In the genomic region with DNA sequence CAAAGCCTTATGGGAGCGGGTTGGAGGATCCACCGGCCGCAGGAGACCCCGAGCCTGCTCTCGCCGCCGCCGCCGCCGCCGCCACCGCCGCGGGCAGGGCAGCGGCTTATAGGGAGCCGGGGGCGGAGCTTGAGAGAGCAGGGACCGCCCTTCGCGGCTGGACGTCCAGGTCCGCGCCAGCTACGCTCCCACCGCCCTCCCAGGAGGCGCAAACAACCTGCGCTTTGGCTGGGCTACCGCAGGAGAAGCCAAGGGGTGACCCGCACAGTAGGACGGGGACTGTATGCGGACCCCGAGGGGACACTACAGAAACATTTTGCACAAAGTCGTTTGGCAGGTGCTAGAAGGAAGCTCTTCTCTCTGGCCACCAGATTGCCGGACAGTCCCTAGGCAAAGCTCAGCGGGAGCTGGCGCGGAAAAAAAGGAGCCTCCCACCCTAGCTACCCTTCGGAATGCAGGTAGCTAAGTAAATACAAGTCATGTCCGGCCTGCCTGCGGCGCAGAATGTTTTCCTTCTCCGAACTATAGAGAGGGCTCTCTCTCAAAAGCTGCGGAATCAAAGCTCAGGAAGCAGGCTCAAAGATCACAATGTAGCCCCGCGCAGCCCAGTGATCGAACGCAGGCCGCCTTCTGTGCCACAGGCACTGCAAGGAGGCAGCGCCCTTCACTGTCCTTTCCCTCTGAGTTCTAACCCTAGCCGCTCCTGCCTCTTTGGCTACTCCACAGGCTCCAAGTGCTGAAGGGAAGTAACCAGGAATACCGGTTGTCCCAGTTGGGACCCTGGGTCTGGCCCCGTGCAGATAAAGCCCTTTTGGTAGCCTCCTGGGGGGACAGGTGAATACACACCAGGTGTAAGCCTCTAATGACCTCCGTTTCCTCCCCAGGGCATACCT, we compare ENCODE assay signal across 9 mouse cellular contexts. TPM values are rescaled to one million over a fixed set of nuclear protein-coding genes. Genes with fewer than 3 reads are reported as not detected.
A peak's percentile ranks its signal among the peaks of the same experiment; 100 is the strongest.
DNase-seq lines count a peak whose midpoint lies in the region; ATAC-seq and TF ChIP-seq lines count a peak whose summit lies in the region.
"Had no signal": no experiment of that assay in that cellular context is flagged by ENCODE, and none has a peak within 500 bp of the region (broad histone marks: within the 10 kb centered on the region; RNA-seq: fewer than 3 reads in every experiment).

No protein-coding gene starts in this region.

- H3K4me1 ChIP-seq in thymus, adult 2 months (replicated peaks; ENCODE audit: control insufficient read depth, insufficient read depth, low read length), result no peaks in the 10 kb centered on the region
- H3K4me1 ChIP-seq in embryonic facial prominence, embryonic 11.5 days (ENCODE audit: control insufficient read depth, insufficient read depth, low read length), result 0 out of 2 replicates have a peak, but pooled peaks cover 4% of the 10 kb centered on the region
- H3K4me1 ChIP-seq in limb, embryonic 13.5 days, result 0 out of 2 replicates have a peak, but pooled peaks cover 6% of the 10 kb centered on the region
- H3K4me1 ChIP-seq in midbrain, embryonic 14.5 days (ENCODE audit: control insufficient read depth, insufficient read depth, low read length), result peaks cover 3% of the 10 kb centered on the region; the same call in 1 of the 2 replicates

- peak; percentile 7 for DNase-seq in thymus, adult 2 months
- DNase-seq in thymus, postnatal 25 days, result no peak
- peak; percentile 85 for DNase-seq in embryonic facial prominence, embryonic 11.5 days (ENCODE audit: low spot score)
- DNase-seq in kidney, adult 18-20 months, result peak; percentile 88
- DNase-seq in midbrain, embryonic 14.5 days, result peak; percentile 88
- DNase-seq in spleen, postnatal 10 days (ENCODE audit: low spot score in 2 of 2), result peak; percentile 77 to 90

- H3K4me3 ChIP-seq in thymus, adult 2 months (ENCODE audit: control insufficient read depth, insufficient read depth, low read length), result peak overlapping the region; percentile 23; the same call in 1 of the 2 replicates
- H3K4me3 ChIP-seq in embryonic facial prominence, embryonic 11.5 days (ENCODE audit: low read depth, low read length), result peak overlapping the region; percentile 58
- peak overlapping the region; percentile 66 for H3K4me3 ChIP-seq in limb, embryonic 13.5 days
- H3K4me3 ChIP-seq in midbrain, embryonic 14.5 days (replicated peaks; ENCODE audit: low read depth, low read length), result peak overlapping the region; percentile 54

- TF ChIP-seq CTCF in thymus, adult 2 months (IDR thresholded peaks at IDR 0.05; ENCODE audit: borderline replicate concordance, control insufficient read depth, extremely low read depth, insufficient read depth, low read length, poor library complexity), result no peak

- ATAC-seq in embryonic facial prominence, embryonic 11.5 days (replicated peaks; ENCODE audit: insufficient number of reproducible peaks, low FRiP score, low TSS enrichment, low read depth), result peak; percentile 98
- ATAC-seq in granulocyte monocyte progenitor cell, adult 5-6 weeks (replicated peaks; ENCODE audit: poor library complexity, severe bottlenecking), result peak; percentile 87
- ATAC-seq in limb, embryonic 13.5 days (ENCODE audit: low FRiP score, low read depth), result peak; percentile 96
- ATAC-seq in midbrain, embryonic 14.5 days (ENCODE audit: low FRiP score, low TSS enrichment), result peak; percentile 94

- WGBS in thymus, adult 2 months, result 4% methylated on average over 53 of the region's 53 CpGs
- under 1% methylated on average over 47 of the region's 53 CpGs for WGBS in embryonic facial prominence, embryonic 11.5 days
- under 1% methylated on average over 52 of the region's 53 CpGs for WGBS in limb, embryonic 13.5 days
- WGBS in midbrain, embryonic 14.5 days, result 1% methylated on average over 53 of the region's 53 CpGs

- TF ChIP-seq POLR2A in thymus, adult 2 months (IDR thresholded peaks at IDR 0.05; ENCODE audit: control insufficient read depth, extremely low read depth, insufficient read depth, low read length, poor library complexity), result no peak

- H3K27ac ChIP-seq in thymus, adult 2 months (ENCODE audit: control insufficient read depth, insufficient read depth, low read length), result no peak overlapping the region
- H3K27ac ChIP-seq in embryonic facial prominence, embryonic 11.5 days (replicated peaks; ENCODE audit: low read depth, low read length), result no peak overlapping the region; the same call in 1 of the 2 replicates
- no peak overlapping the region for H3K27ac ChIP-seq in limb, embryonic 13.5 days
- H3K27ac ChIP-seq in midbrain, embryonic 14.5 days (replicated peaks; ENCODE audit: low read depth, low read length), result no peak overlapping the region

- H3K4me2 ChIP-seq in embryonic facial prominence, embryonic 11.5 days (ENCODE audit: low read depth, low read length), result peak overlapping the region; percentile 89
- peak overlapping the region; percentile 95 for H3K4me2 ChIP-seq in limb, embryonic 13.5 days (replicated peaks)
- peak overlapping the region; percentile 72 for H3K4me2 ChIP-seq in midbrain, embryonic 14.5 days (ENCODE audit: low read length)

- H3K9me3 ChIP-seq in embryonic facial prominence, embryonic 11.5 days (replicated peaks; ENCODE audit: control insufficient read depth, low read length), result no peaks in the 10 kb centered on the region
- H3K9me3 ChIP-seq in limb, embryonic 13.5 days, result no peaks in the 10 kb centered on the region
- no peaks in the 10 kb centered on the region for H3K9me3 ChIP-seq in midbrain, embryonic 14.5 days (ENCODE audit: control insufficient read depth, low read length)

- peaks cover 3% of the 10 kb centered on the region; the same call in 1 of the 2 replicates for H3K27me3 ChIP-seq in thymus, adult 2 months (ENCODE audit: control insufficient read depth, insufficient read depth, low read length)
- peaks cover 8% of the 10 kb centered on the region; the same call in 1 of the 2 replicates for H3K27me3 ChIP-seq in embryonic facial prominence, embryonic 11.5 days (ENCODE audit: control insufficient read depth, insufficient read depth, low read length)
- H3K27me3 ChIP-seq in limb, embryonic 13.5 days, result peaks cover 27% of the 10 kb centered on the region
- peaks cover 10% of the 10 kb centered on the region; the same call in 1 of the 2 replicates for H3K27me3 ChIP-seq in midbrain, embryonic 14.5 days (ENCODE audit: control insufficient read depth, insufficient read depth, low read length)
- H3K27me3 ChIP-seq: CH12.LX had no signal

- peak overlapping the region; percentile 44 for H3K9ac ChIP-seq in embryonic facial prominence, embryonic 11.5 days (replicated peaks; ENCODE audit: low read length)
- peak overlapping the region; percentile 70 for H3K9ac ChIP-seq in limb, embryonic 13.5 days
- H3K9ac ChIP-seq in midbrain, embryonic 14.5 days (replicated peaks; ENCODE audit: low read length), result peak overlapping the region; percentile 57

- H3K36me3 ChIP-seq in thymus, adult 2 months (ENCODE audit: control insufficient read depth, insufficient read depth, low read length), result no peaks in the 10 kb centered on the region
- no peaks in the 10 kb centered on the region for H3K36me3 ChIP-seq in embryonic facial prominence, embryonic 11.5 days (replicated peaks; ENCODE audit: control insufficient read depth, insufficient read depth, low read depth, low read length)
- H3K36me3 ChIP-seq in limb, embryonic 13.5 days, result no peaks in the 10 kb centered on the region
- no peaks in the 10 kb centered on the region for H3K36me3 ChIP-seq in midbrain, embryonic 14.5 days (ENCODE audit: control insufficient read depth, insufficient read depth, low read length)

RNA-seq across cellular contexts. Expression of gene Slc40a1, which starts 0.6 kb away (rescaled TPM):
- 14.2 and 15.3 TPM in 2 replicates for polyA plus RNA-seq in thymus, adult 2 months (2012; rRNA removed)
- polyA plus RNA-seq in embryonic facial prominence, embryonic 11.5 days (2014; fragmentation: Nextera tagmentation; extraction: Ambion mirVana), result 11.7 and 14.0 TPM in 2 replicates
- 4.6 and 11.2 TPM in 2 replicates for total RNA-seq in granulocyte monocyte progenitor cell, adult 5-6 weeks (2014; fragmentation: Nextera tagmentation)
- total RNA-seq in granulocyte monocyte progenitor cell, adult 5-6 weeks (2017), result 8.6 and 10.6 TPM in 2 replicates
- 29.7 and 31.4 TPM in 2 replicates for polyA plus RNA-seq in limb, embryonic 13.5 days (2015; fragmentation: Nextera tagmentation; extraction: Ambion mirVana)
- 20.8 and 37.1 TPM in 2 replicates for polyA plus RNA-seq in midbrain, embryonic 14.5 days (2014; fragmentation: Nextera tagmentation; extraction: Ambion mirVana)
- total RNA-seq: CH12.LX had no signal

RNA-seq across cellular contexts. Expression of gene Gm5269, which starts 35.7 kb away (rescaled TPM):
- not detected in 2 replicates for polyA plus RNA-seq in thymus, adult 2 months (2012; rRNA removed)
- not detected in 2 replicates for polyA plus RNA-seq in embryonic facial prominence, embryonic 11.5 days (2014; fragmentation: Nextera tagmentation; extraction: Ambion mirVana)
- not detected in 2 replicates for total RNA-seq in granulocyte monocyte progenitor cell, adult 5-6 weeks (2014; fragmentation: Nextera tagmentation)
- not detected in 2 replicates for total RNA-seq in granulocyte monocyte progenitor cell, adult 5-6 weeks (2017)
- not detected in 2 replicates for polyA plus RNA-seq in limb, embryonic 13.5 days (2015; fragmentation: Nextera tagmentation; extraction: Ambion mirVana)
- not detected in 2 replicates for polyA plus RNA-seq in midbrain, embryonic 14.5 days (2014; fragmentation: Nextera tagmentation; extraction: Ambion mirVana)
- total RNA-seq: CH12.LX had no signal
